Mouse (Mus musculus): ENCODE measurements around the gene Pde1c. TPM values are rescaled to one million over a fixed set of nuclear protein-coding genes. Genes with fewer than 3 reads are reported as not detected.

The Pde1c gene
- polyA plus RNA-seq, 2 experiments, result 0.45 to 0.46 TPM

- no peak overlapping the region for H3K4me2 ChIP-seq (ENCODE audit: low read depth)
- 19% methylated on average over 5 of the region's 5 CpGs for WGBS (ENCODE audit: insufficient replicate concordance)
- no peak for ATAC-seq (ENCODE audit: insufficient read depth)
These were observed 206.3 kb downstream of the Pde1c start for GRCm38 (mm10) chr6:56362650-56363049.

GRCm38 (mm10) chr6:56362128-56362545 is 206.8 kb downstream of the Pde1c start:
- under 1% methylated on average over 10 of the region's 10 CpGs for WGBS (ENCODE audit: insufficient replicate concordance)
- ATAC-seq (ENCODE audit: insufficient read depth) (no peak), DNase-seq (ENCODE audit: low read depth in 3 of 3, low spot score in 3 of 3) (no peak)
- Histone ChIP-seq H3K4me1 (replicated peaks; ENCODE audit: control insufficient read depth in 2 of 2, insufficient read depth in 2 of 2, low read length in 1 of 2) (no peaks in the 10 kb centered on the region), H3K4me2 (ENCODE audit: low read depth) (no peak overlapping the region), H3K9ac (replicated peaks) (no peak overlapping the region), H3K27me3 (ENCODE audit: control insufficient read depth, insufficient read depth, low read length) (peaks cover 8% of the 10 kb centered on the region), H3K4me3 (ENCODE audit: insufficient read depth in 1 of 2, low read depth in 2 of 2, low read length in 2 of 2) (no peak overlapping the region), H3K9me3 (ENCODE audit: control insufficient read depth, low read length) (no peaks in the 10 kb centered on the region), H3K27ac (no peak overlapping the region), H3K36me3 (replicated peaks; ENCODE audit: control insufficient read depth, insufficient read depth, low read depth) (no peaks in the 10 kb centered on the region)
- TF ChIP-seq CTCF (IDR thresholded peaks at IDR 0.05; ENCODE audit: low read depth) (no peak), EP300 (IDR thresholded peaks at IDR 0.05; ENCODE audit: low read depth) (no peak)

More at GRCm38 (mm10) chr6:56362650-56363049, 206.3 kb downstream of the Pde1c start:
- Histone ChIP-seq H3K4me3 (ENCODE audit: insufficient read depth in 1 of 2, low read depth in 2 of 2, low read length in 2 of 2) (no peak overlapping the region), H3K27me3 (ENCODE audit: control insufficient read depth, insufficient read depth, low read length) (peaks cover 8% of the 10 kb centered on the region), H3K4me1 (replicated peaks; ENCODE audit: control insufficient read depth in 2 of 2, insufficient read depth in 2 of 2, low read length in 1 of 2) (no peaks in the 10 kb centered on the region), H3K27ac (no peak overlapping the region), H3K36me3 (replicated peaks; ENCODE audit: control insufficient read depth, insufficient read depth, low read depth) (no peaks in the 10 kb centered on the region), H3K9ac (replicated peaks) (no peak overlapping the region), H3K9me3 (ENCODE audit: control insufficient read depth, low read length) (no peaks in the 10 kb centered on the region)
- TF ChIP-seq EP300 (IDR thresholded peaks at IDR 0.05; ENCODE audit: low read depth), result no peak
- no peak for TF ChIP-seq CTCF (IDR thresholded peaks at IDR 0.05; ENCODE audit: low read depth)
- no peak for DNase-seq (ENCODE audit: low read depth in 3 of 3, low spot score in 3 of 3)

GRCm38 (mm10) chr6:56361348-56362127 is 207.4 kb downstream of the Pde1c start:
- H3K9ac ChIP-seq (replicated peaks), result no peak overlapping the region
- TF ChIP-seq EP300 (IDR thresholded peaks at IDR 0.05; ENCODE audit: low read depth) (no peak), CTCF (IDR thresholded peaks at IDR 0.05; ENCODE audit: low read depth) (no peak)

GRCm38 (mm10) chr6:56360086-56360485 is 208.8 kb downstream of the Pde1c start:
- 36% methylated on average over 6 of the region's 6 CpGs for whole genome bisulfite sequencing (ENCODE audit: insufficient replicate concordance)
- DNase-seq (ENCODE audit: low read depth in 3 of 3, low spot score in 3 of 3), result no peak

More at GRCm38 (mm10) chr6:56361348-56362127, 207.4 kb downstream of the Pde1c start:
- no peak overlapping the region for H3K4me2 ChIP-seq (ENCODE audit: low read depth)
- DNase-seq (ENCODE audit: low read depth in 3 of 3, low spot score in 3 of 3) (no peak), ATAC-seq (ENCODE audit: insufficient read depth) (no peak)
- no peak overlapping the region for H3K27ac ChIP-seq
- 5% methylated on average over 19 of the region's 19 CpGs for WGBS (ENCODE audit: insufficient replicate concordance)
- no peaks in the 10 kb centered on the region for H3K9me3 ChIP-seq (ENCODE audit: control insufficient read depth, low read length)
- no peaks in the 10 kb centered on the region for H3K4me1 ChIP-seq (replicated peaks; ENCODE audit: control insufficient read depth in 2 of 2, insufficient read depth in 2 of 2, low read length in 1 of 2)
- no peaks in the 10 kb centered on the region for H3K36me3 ChIP-seq (replicated peaks; ENCODE audit: control insufficient read depth, insufficient read depth, low read depth)
- no peak overlapping the region for H3K4me3 ChIP-seq (ENCODE audit: insufficient read depth in 1 of 2, low read depth in 2 of 2, low read length in 2 of 2)
- peaks cover 8% of the 10 kb centered on the region for H3K27me3 ChIP-seq (ENCODE audit: control insufficient read depth, insufficient read depth, low read length)

GRCm38 (mm10) chr6:56359126-56359525 is 209.8 kb downstream of the Pde1c start:
- H3K4me3 ChIP-seq (ENCODE audit: insufficient read depth in 1 of 2, low read depth in 2 of 2, low read length in 2 of 2), result no peak overlapping the region
- H3K9ac ChIP-seq (replicated peaks), result no peak overlapping the region
- no peak overlapping the region for H3K27ac ChIP-seq
- H3K4me1 ChIP-seq (replicated peaks; ENCODE audit: control insufficient read depth in 2 of 2, insufficient read depth in 2 of 2, low read length in 1 of 2), result no peaks in the 10 kb centered on the region
- TF ChIP-seq CTCF (IDR thresholded peaks at IDR 0.05; ENCODE audit: low read depth), result no peak
- WGBS (ENCODE audit: insufficient replicate concordance), result 35% methylated on average over 3 of the region's 3 CpGs
- H3K4me2 ChIP-seq (ENCODE audit: low read depth), result no peak overlapping the region
- no peaks in the 10 kb centered on the region for H3K9me3 ChIP-seq (ENCODE audit: control insufficient read depth, low read length)
- H3K27me3 ChIP-seq (ENCODE audit: control insufficient read depth, insufficient read depth, low read length), result peaks cover 8% of the 10 kb centered on the region
- DNase-seq (ENCODE audit: low read depth in 3 of 3, low spot score in 3 of 3), result no peak
- no peak for ATAC-seq (ENCODE audit: insufficient read depth)
- no peaks in the 10 kb centered on the region for H3K36me3 ChIP-seq (replicated peaks; ENCODE audit: control insufficient read depth, insufficient read depth, low read depth)

More at GRCm38 (mm10) chr6:56360086-56360485, 208.8 kb downstream of the Pde1c start:
- Histone ChIP-seq H3K9ac (replicated peaks) (no peak overlapping the region), H3K4me1 (replicated peaks; ENCODE audit: control insufficient read depth in 2 of 2, insufficient read depth in 2 of 2, low read length in 1 of 2) (no peaks in the 10 kb centered on the region), H3K27me3 (ENCODE audit: control insufficient read depth, insufficient read depth, low read length) (peaks cover 8% of the 10 kb centered on the region), H3K36me3 (replicated peaks; ENCODE audit: control insufficient read depth, insufficient read depth, low read depth) (no peaks in the 10 kb centered on the region), H3K4me3 (ENCODE audit: insufficient read depth in 1 of 2, low read depth in 2 of 2, low read length in 2 of 2) (no peak overlapping the region), H3K27ac (no peak overlapping the region), H3K9me3 (ENCODE audit: control insufficient read depth, low read length) (no peaks in the 10 kb centered on the region), H3K4me2 (ENCODE audit: low read depth) (no peak overlapping the region)
- TF ChIP-seq EP300 (IDR thresholded peaks at IDR 0.05; ENCODE audit: low read depth) (no peak), CTCF (IDR thresholded peaks at IDR 0.05; ENCODE audit: low read depth) (no peak)
- no peak for ATAC-seq (ENCODE audit: insufficient read depth)
